Mouse (Mus musculus): ENCODE results near the gene Cdyl2. TPM values are rescaled to one million over a fixed set of nuclear protein-coding genes. Genes with fewer than 3 reads are reported as not detected.
A peak's percentile ranks its signal among the peaks of the same experiment; 100 is the strongest.

Gene Cdyl2
- 7.5 and 9.9 TPM in 2 replicates for total RNA-seq (2017)

- peak; percentile 34 to 44 for ATAC-seq (replicated peaks in 1 of 2; ENCODE audit: insufficient read depth in 1 of 2, low FRiP score in 2 of 2, low TSS enrichment in 1 of 2, low read depth in 1 of 2, poor library complexity in 2 of 2, severe bottlenecking in 2 of 2)
Measured at GRCm38 (mm10) chr8:116732684-116733647, at the start of gene Cdyl2. Gene Cdyl2, minus strand, starts transcription at chr8:116732991.

- ATAC-seq (replicated peaks in 1 of 2; ENCODE audit: insufficient read depth in 1 of 2, low FRiP score in 2 of 2, low TSS enrichment in 1 of 2, low read depth in 1 of 2, poor library complexity in 2 of 2, severe bottlenecking in 2 of 2): no peak
Measured at GRCm38 (mm10) chr8:116780594-116780993, 47.8 kb upstream of the Cdyl2 start.

- no peak for ATAC-seq (replicated peaks in 1 of 2; ENCODE audit: insufficient read depth in 1 of 2, low FRiP score in 2 of 2, low TSS enrichment in 1 of 2, low read depth in 1 of 2, poor library complexity in 2 of 2, severe bottlenecking in 2 of 2)
Measured at GRCm38 (mm10) chr8:116774220-116774619, 41.4 kb upstream of the Cdyl2 start.

GRCm38 (mm10) chr8:116772727-116773126 is 39.9 kb upstream of the Cdyl2 start:
- ATAC-seq (replicated peaks in 1 of 2; ENCODE audit: insufficient read depth in 1 of 2, low FRiP score in 2 of 2, low TSS enrichment in 1 of 2, low read depth in 1 of 2, poor library complexity in 2 of 2, severe bottlenecking in 2 of 2): no peak

GRCm38 (mm10) chr8:116771797-116772343 is 39.1 kb upstream of the Cdyl2 start:
- 0 out of 4 replicates have a peak, but pooled peaks of 1 of the 2 experiments have one; percentile 17 for ATAC-seq (replicated peaks in 1 of 2; ENCODE audit: insufficient read depth in 1 of 2, low FRiP score in 2 of 2, low TSS enrichment in 1 of 2, low read depth in 1 of 2, poor library complexity in 2 of 2, severe bottlenecking in 2 of 2)

- no peak for ATAC-seq (replicated peaks in 1 of 2; ENCODE audit: insufficient read depth in 1 of 2, low FRiP score in 2 of 2, low TSS enrichment in 1 of 2, low read depth in 1 of 2, poor library complexity in 2 of 2, severe bottlenecking in 2 of 2)
Measured at GRCm38 (mm10) chr8:116770756-116771155, 38.0 kb upstream of the Cdyl2 start.

GRCm38 (mm10) chr8:116756174-116756573 is 23.4 kb upstream of the Cdyl2 start:
- ATAC-seq (replicated peaks in 1 of 2; ENCODE audit: insufficient read depth in 1 of 2, low FRiP score in 2 of 2, low TSS enrichment in 1 of 2, low read depth in 1 of 2, poor library complexity in 2 of 2, severe bottlenecking in 2 of 2): no peak

GRCm38 (mm10) chr8:116755557-116755956 is 22.8 kb upstream of the Cdyl2 start:
- peak in 1 of 2 experiments; percentile 62; a peak in 2 of 4 replicates for ATAC-seq (replicated peaks in 1 of 2; ENCODE audit: insufficient read depth in 1 of 2, low FRiP score in 2 of 2, low TSS enrichment in 1 of 2, low read depth in 1 of 2, poor library complexity in 2 of 2, severe bottlenecking in 2 of 2)

- no peak for ATAC-seq (replicated peaks in 1 of 2; ENCODE audit: insufficient read depth in 1 of 2, low FRiP score in 2 of 2, low TSS enrichment in 1 of 2, low read depth in 1 of 2, poor library complexity in 2 of 2, severe bottlenecking in 2 of 2)
Measured at GRCm38 (mm10) chr8:116740726-116741125, 7.9 kb upstream of the Cdyl2 start.

- ATAC-seq (replicated peaks in 1 of 2; ENCODE audit: insufficient read depth in 1 of 2, low FRiP score in 2 of 2, low TSS enrichment in 1 of 2, low read depth in 1 of 2, poor library complexity in 2 of 2, severe bottlenecking in 2 of 2): no peak
Measured at GRCm38 (mm10) chr8:116735306-116735705, 2.5 kb upstream of the Cdyl2 start.

GRCm38 (mm10) chr8:116734176-116734575 is 1.4 kb upstream of the Cdyl2 start:
- ATAC-seq (replicated peaks in 1 of 2; ENCODE audit: insufficient read depth in 1 of 2, low FRiP score in 2 of 2, low TSS enrichment in 1 of 2, low read depth in 1 of 2, poor library complexity in 2 of 2, severe bottlenecking in 2 of 2): no peak

- ATAC-seq (replicated peaks in 1 of 2; ENCODE audit: insufficient read depth in 1 of 2, low FRiP score in 2 of 2, low TSS enrichment in 1 of 2, low read depth in 1 of 2, poor library complexity in 2 of 2, severe bottlenecking in 2 of 2): no peak
Measured at GRCm38 (mm10) chr8:116733648-116734014, 840 bp upstream of the Cdyl2 start.

GRCm38 (mm10) chr8:116731976-116732683 is 661 bp downstream of the Cdyl2 start:
- peak; percentile 77 to 81 for ATAC-seq (replicated peaks in 1 of 2; ENCODE audit: insufficient read depth in 1 of 2, low FRiP score in 2 of 2, low TSS enrichment in 1 of 2, low read depth in 1 of 2, poor library complexity in 2 of 2, severe bottlenecking in 2 of 2)

- ATAC-seq (replicated peaks in 1 of 2; ENCODE audit: insufficient read depth in 1 of 2, low FRiP score in 2 of 2, low TSS enrichment in 1 of 2, low read depth in 1 of 2, poor library complexity in 2 of 2, severe bottlenecking in 2 of 2): no peak
Measured at GRCm38 (mm10) chr8:116721451-116721850, 11.3 kb downstream of the Cdyl2 start.

GRCm38 (mm10) chr8:116707496-116707895 is 25.3 kb downstream of the Cdyl2 start:
- no peak for ATAC-seq (replicated peaks in 1 of 2; ENCODE audit: insufficient read depth in 1 of 2, low FRiP score in 2 of 2, low TSS enrichment in 1 of 2, low read depth in 1 of 2, poor library complexity in 2 of 2, severe bottlenecking in 2 of 2)

- ATAC-seq (replicated peaks in 1 of 2; ENCODE audit: insufficient read depth in 1 of 2, low FRiP score in 2 of 2, low TSS enrichment in 1 of 2, low read depth in 1 of 2, poor library complexity in 2 of 2, severe bottlenecking in 2 of 2): no peak
Measured at GRCm38 (mm10) chr8:116702501-116702900, 30.3 kb downstream of the Cdyl2 start.

GRCm38 (mm10) chr8:116692931-116693330 is 39.9 kb downstream of the Cdyl2 start:
- ATAC-seq (replicated peaks in 1 of 2; ENCODE audit: insufficient read depth in 1 of 2, low FRiP score in 2 of 2, low TSS enrichment in 1 of 2, low read depth in 1 of 2, poor library complexity in 2 of 2, severe bottlenecking in 2 of 2): no peak

GRCm38 (mm10) chr8:116689741-116690140 is 43.0 kb downstream of the Cdyl2 start:
- no peak for ATAC-seq (replicated peaks in 1 of 2; ENCODE audit: insufficient read depth in 1 of 2, low FRiP score in 2 of 2, low TSS enrichment in 1 of 2, low read depth in 1 of 2, poor library complexity in 2 of 2, severe bottlenecking in 2 of 2)

All from hematopoietic stem cell, adult 5-6 weeks (primary cell).